ENCODE assay signal across 8 mouse cellular contexts in the genomic region with DNA sequence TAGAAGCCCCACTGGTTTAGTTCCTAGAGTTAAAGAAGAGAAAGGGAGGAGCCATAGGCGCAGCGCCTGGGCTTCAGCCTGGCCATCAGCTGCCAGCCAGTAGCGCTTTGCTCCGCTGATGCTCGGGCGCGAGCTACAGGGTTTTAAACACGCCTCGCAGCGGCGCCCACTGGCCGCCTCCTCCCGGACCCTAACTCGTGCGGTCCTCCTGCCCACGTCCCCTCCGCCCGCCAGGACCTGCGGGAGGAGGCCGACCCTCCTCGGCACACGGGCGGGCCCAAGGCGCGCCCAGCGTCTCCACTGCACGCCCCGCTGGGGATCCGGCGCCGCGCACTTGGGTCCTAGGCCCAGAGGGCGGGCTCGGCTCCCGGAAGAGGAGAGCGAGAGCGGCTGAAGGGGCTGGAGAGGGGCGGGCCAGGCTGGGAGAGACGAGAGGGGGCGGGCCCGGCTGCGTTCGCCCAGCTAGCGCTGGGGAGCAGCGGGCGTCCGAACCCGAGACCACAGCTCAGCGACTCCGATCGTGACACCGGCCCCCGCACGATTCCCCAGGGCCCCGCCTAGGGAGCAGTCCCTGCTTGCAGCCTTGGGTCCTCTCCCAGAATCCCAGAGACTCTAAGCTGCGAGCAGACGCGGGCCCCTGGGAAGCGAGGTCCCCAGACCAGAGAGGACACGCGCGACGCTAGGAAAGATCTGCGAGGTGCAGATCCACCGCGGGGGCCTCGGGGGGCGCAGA. TPM values are rescaled to one million over a fixed set of nuclear protein-coding genes. Genes with fewer than 3 reads are reported as not detected.
A peak's percentile ranks its signal among the peaks of the same experiment; 100 is the strongest.
DNase-seq lines count a peak whose midpoint lies in the region; ATAC-seq and TF ChIP-seq lines count a peak whose summit lies in the region.

A gene (plus strand): TSS at position 422 of the 733 bp plus-strand sequence.

- H3K4me3 ChIP-seq in G1E (ENCODE audit: low read depth, low read length) = peak within 1 kb of the TSS; percentile 74
- H3K4me3 ChIP-seq in hindbrain, embryonic 12.5 days = peak within 1 kb of the TSS; percentile 74
- H3K4me3 ChIP-seq in macrophage (ENCODE audit: inconsistent target) = peak within 1 kb of the TSS; percentile 25

- peaks cover 20% of the 10 kb centered on the region for H3K4me1 ChIP-seq in G1E (ENCODE audit: insufficient read depth, low read depth, low read length)
- H3K4me1 ChIP-seq in hindbrain, embryonic 12.5 days = peaks cover 14% of the 10 kb centered on the region

- no peak for TF ChIP-seq CTCF in G1E (IDR thresholded peaks at IDR 0.05; ENCODE audit: low read depth, low read length)

- H3K79me2 ChIP-seq in macrophage (ENCODE audit: inconsistent target) = no peaks in the 10 kb centered on the region

- no peaks in the 10 kb centered on the region for H3K9me3 ChIP-seq in G1E (replicated peaks)
- H3K9me3 ChIP-seq in hindbrain, embryonic 12.5 days (replicated peaks) = no peaks in the 10 kb centered on the region

- H3K4me2 ChIP-seq in hindbrain, embryonic 12.5 days (replicated peaks) = peak within 1 kb of the TSS; percentile 88

- H3K27me3 ChIP-seq in G1E (ENCODE audit: insufficient read depth, low read length) = peaks cover 36% of the 10 kb centered on the region
- H3K27me3 ChIP-seq in hindbrain, embryonic 12.5 days = no peaks in the 10 kb centered on the region

- ATAC-seq in G1E (ENCODE audit: extremely low read depth, insufficient number of reproducible peaks, low FRiP score, poor library complexity, severe bottlenecking) = peak; percentile 80
- peak; percentile 95 for ATAC-seq in hindbrain, embryonic 12.5 days (ENCODE audit: low FRiP score)

- H3K36me3 ChIP-seq in G1E (replicated peaks) = no peaks in the 10 kb centered on the region
- no peaks in the 10 kb centered on the region for H3K36me3 ChIP-seq in hindbrain, embryonic 12.5 days
- H3K36me3 ChIP-seq in macrophage (ENCODE audit: inconsistent target) = no peaks in the 10 kb centered on the region

- H3K27ac ChIP-seq in hindbrain, embryonic 12.5 days = peak within 1 kb of the TSS; percentile 92
- no peak within 1 kb of the TSS for H3K27ac ChIP-seq in macrophage

- under 1% methylated on average over 68 of the region's 68 CpGs for WGBS in hindbrain, embryonic 12.5 days
- under 1% methylated on average over 67 of the region's 68 CpGs for WGBS in macrophage (ENCODE audit: missing documents)

- peak; percentile 70 for DNase-seq in G1E (ENCODE audit: low spot score)
- peak; percentile 80 for DNase-seq in brain, adult 2 months (ENCODE audit: low read depth, low spot score)
- DNase-seq in frontal cortex, adult 2 months (ENCODE audit: extremely low spot score in 1 of 2, low spot score in 1 of 2) = peak in 1 of 2 experiments; percentile 62
- peak; percentile 60 to 72 for DNase-seq in layer of hippocampus, postnatal 36 days
- DNase-seq in right cerebral cortex, adult 18-20 months = peak; percentile 79
- DNase-seq in urinary bladder, postnatal 14 days (ENCODE audit: low spot score) = peak; percentile 85

- peak within 1 kb of the TSS; percentile 89 for H3K9ac ChIP-seq in hindbrain, embryonic 12.5 days

RNA-seq across cellular contexts. Expression of the gene that starts here (rescaled TPM):
- not detected in 2 replicates for total RNA-seq in G1E (2014; fragmentation: Nextera tagmentation)
- 1.2 and 1.7 TPM in 2 replicates for total RNA-seq in G1E (2017)
- polyA plus RNA-seq in G1E (2012) = 0.12 and 0.46 TPM in 2 replicates
- polyA plus RNA-seq in frontal cortex, adult 2 months (2012; rRNA removed) = 76.3 and 108 TPM in 2 replicates
- 25.8 and 28.1 TPM in 2 replicates for polyA plus RNA-seq in hindbrain, embryonic 12.5 days (2016; fragmentation: Nextera tagmentation; extraction: Ambion mirVana)
- 10 to 100 TPM; 67.7 to 71.2 TPM for total RNA-seq in layer of hippocampus, postnatal 36 days (2021)
- total RNA-seq in macrophage (2018; cell fraction: chromatin; rRNA removed) = 1 to 10 TPM in 4 of 26 experiments, under 1 TPM in 7, not detected in 15; 0.17 to 3.1 (median 0.60) TPM
- total RNA-seq in macrophage (2018; cell fraction: cytosol; rRNA removed) = 1 to 10 TPM in 1 of 26 experiments, under 1 TPM in 23, not detected in 2; 0.06 to 1.2 (median 0.38) TPM
- 1 to 10 TPM in 6 of 26 experiments, under 1 TPM in 13, not detected in 7; 0.11 to 3.0 (median 0.62) TPM for total RNA-seq in macrophage (2018; cell fraction: nucleus; rRNA removed)
- 0.25 to 0.49 TPM (median 0.26 TPM) in 3 replicates for polyA plus RNA-seq in macrophage (2018)

Comparison
In these comparisons a context has a peak if more than half of its experiments do, and no peak if none do; other contexts are left out.
1. RNA of the gene that starts here (total RNA-seq): 67.7 to 71.2 TPM in layer of hippocampus, postnatal 36 days; 1.2 to 1.7 TPM in G1E; every median in the first group is over 10 times any median in the second.
2. RNA of the gene that starts here (polyA plus RNA-seq): 76.3 to 108 TPM in frontal cortex, adult 2 months and 25.8 to 28.1 TPM in hindbrain, embryonic 12.5 days; 0.25 to 0.49 TPM in macrophage and 0.12 to 0.46 TPM in G1E; every median in the first group is over 10 times any median in the second.
3. Peak in every context shown above with its lines, with median percentiles within 50 percentile points of each other: H3K4me3 ChIP-seq.